Mouse (Mus musculus): ENCODE measurements around the gene Pex14.

DNA sequence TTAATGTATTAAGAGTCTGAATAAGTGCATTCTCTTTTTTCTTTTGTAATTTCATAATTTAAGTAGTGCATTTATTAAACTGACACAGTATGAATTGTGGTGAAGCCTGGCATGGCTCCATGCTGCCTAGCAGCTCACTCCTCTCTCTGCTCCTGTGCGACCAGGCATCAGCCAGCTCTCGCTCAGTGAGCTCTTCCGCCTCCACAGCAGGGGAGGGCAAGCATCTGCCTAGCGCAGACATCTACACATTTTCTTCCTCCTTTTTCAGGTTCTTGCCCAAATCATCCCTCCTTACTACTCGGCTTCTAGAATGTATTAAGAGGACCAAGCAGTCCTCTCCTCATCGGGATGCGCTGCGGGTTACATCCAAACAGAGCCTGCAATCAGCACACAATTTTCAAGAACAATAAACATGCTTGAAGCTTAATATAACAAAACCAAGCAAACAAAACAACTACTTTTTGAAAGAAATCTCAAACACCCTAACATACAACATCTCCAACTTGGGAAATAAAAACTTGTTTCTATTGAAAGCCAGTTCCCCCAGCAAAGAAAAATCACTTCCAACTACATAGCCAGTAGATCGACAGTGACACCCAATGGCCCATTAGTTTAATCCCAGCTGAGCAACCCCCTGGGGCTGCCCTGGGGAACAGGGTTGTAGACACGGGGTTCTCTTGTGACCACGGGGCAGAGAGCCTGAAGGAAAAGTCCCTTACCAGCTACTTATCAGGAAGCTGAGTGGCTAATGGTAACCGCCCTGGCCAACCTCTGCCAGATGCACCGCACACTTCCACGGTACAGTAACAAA is 38.9 kb downstream of the Pex14 start:
- TF ChIP-seq CTCF (IDR thresholded peaks at IDR 0.05; ENCODE audit: borderline replicate concordance, insufficient read depth, low read length) = no peak
- TF ChIP-seq POLR2A (IDR thresholded peaks at IDR 0.05; ENCODE audit: low read depth, low read length) = no peak
